ENCODE assay signal across 8 mouse cellular contexts in the genomic region with DNA sequence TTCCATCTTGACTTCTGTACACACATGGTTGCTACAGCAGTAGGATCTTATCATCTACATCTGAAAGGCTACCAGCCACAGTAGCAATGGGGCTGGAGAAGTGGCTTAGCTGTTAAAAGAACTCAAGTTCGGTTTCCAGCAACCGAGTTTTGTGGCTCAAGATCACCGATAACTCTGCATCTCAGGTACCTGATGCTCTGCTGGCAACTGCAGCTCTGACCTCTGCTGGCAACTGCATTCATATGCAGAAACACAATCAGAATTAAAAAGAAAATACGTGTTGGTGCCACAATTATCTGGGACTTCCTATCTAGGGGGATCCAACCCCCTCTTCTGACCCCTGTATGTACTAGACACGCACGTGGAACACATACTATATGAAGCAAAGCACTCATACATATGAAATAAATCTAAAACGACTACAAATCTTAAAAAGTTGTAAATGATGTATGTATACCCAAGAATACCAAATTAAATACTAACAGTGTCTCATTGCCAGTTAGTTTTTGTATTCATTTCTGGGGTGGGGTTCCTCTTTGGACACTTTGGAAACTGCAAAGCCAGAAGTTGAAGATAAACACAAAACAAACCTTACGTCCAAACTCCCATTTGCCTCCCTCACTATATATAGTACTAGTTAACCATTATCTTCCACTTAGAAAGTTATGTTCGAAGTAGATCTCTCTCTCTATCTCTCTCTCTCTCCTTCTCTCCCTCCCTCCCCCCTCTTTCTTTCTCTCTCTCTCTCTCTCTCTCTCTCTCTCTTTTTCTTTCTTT. TPM values are rescaled to one million over a fixed set of nuclear protein-coding genes. Genes with fewer than 3 reads are reported as not detected.
DNase-seq lines count a peak whose midpoint lies in the region; ATAC-seq and TF ChIP-seq lines count a peak whose summit lies in the region.

No protein-coding gene starts in this region.

- 13% methylated on average over 9 of the region's 9 CpGs for WGBS in heart, postnatal 0 days
- 13% methylated on average over 9 of the region's 9 CpGs for WGBS in liver, postnatal 0 days (ENCODE audit: insufficient replicate concordance)

- no peaks in the 10 kb centered on the region for H3K9me3 ChIP-seq in heart, postnatal 0 days (replicated peaks; ENCODE audit: control insufficient read depth, low read length)
- no peaks in the 10 kb centered on the region for H3K9me3 ChIP-seq in liver, postnatal 0 days (ENCODE audit: low read length)

- no peaks in the 10 kb centered on the region for H3K27me3 ChIP-seq in heart, postnatal 0 days (ENCODE audit: control insufficient read depth, insufficient read depth, low read length)
- no peaks in the 10 kb centered on the region for H3K27me3 ChIP-seq in liver, postnatal 0 days (ENCODE audit: insufficient read depth, low read length)

- no peak for ATAC-seq in heart, postnatal 0 days (ENCODE audit: insufficient read depth, low read depth)
- ATAC-seq in liver, postnatal 0 days: peak; percentile 35

- no peak overlapping the region for H3K9ac ChIP-seq in heart, postnatal 0 days (replicated peaks; ENCODE audit: low read depth, low read length)
- 0 out of 2 replicates have a peak overlapping the region, but pooled peaks have one; percentile 2 for H3K9ac ChIP-seq in liver, postnatal 0 days (replicated peaks)

- peak overlapping the region; percentile 74 for H3K4me2 ChIP-seq in heart, postnatal 0 days (ENCODE audit: low read depth, low read length)
- peak overlapping the region; percentile 80 for H3K4me2 ChIP-seq in liver, postnatal 0 days (ENCODE audit: low read depth, low read length)

- H3K4me3 ChIP-seq in left cerebral cortex, adult 2 months: peak overlapping the region; percentile 61
- H3K4me3 ChIP-seq in heart, postnatal 0 days (ENCODE audit: low read depth, low read length): peak overlapping the region; percentile 99
- peak overlapping the region; percentile 77 for H3K4me3 ChIP-seq in liver, postnatal 0 days (ENCODE audit: low read depth, low read length)

- H3K4me1 ChIP-seq in heart, postnatal 0 days (ENCODE audit: control insufficient read depth, insufficient read depth): peaks cover 10% of the 10 kb centered on the region; the same call in 1 of the 2 replicates
- peaks cover 11% of the 10 kb centered on the region for H3K4me1 ChIP-seq in liver, postnatal 0 days (ENCODE audit: insufficient read depth)

- no peak overlapping the region for H3K27ac ChIP-seq in left cerebral cortex, adult 2 months
- H3K27ac ChIP-seq in heart, postnatal 0 days (ENCODE audit: low read depth): no peak overlapping the region; the same call in 1 of the 2 replicates
- peak overlapping the region; percentile 71 for H3K27ac ChIP-seq in liver, postnatal 0 days (ENCODE audit: low read depth)

- H3K36me3 ChIP-seq in heart, postnatal 0 days (replicated peaks; ENCODE audit: control insufficient read depth, insufficient read depth, low read length): no peaks in the 10 kb centered on the region
- no peaks in the 10 kb centered on the region for H3K36me3 ChIP-seq in liver, postnatal 0 days (replicated peaks; ENCODE audit: insufficient read depth, low read length)

- intact Hi-C loops in left cerebral cortex, adult 2 months (cut with DNase I): no loop called here

- TF ChIP-seq CTCF in left cerebral cortex, adult 2 months (IDR thresholded peaks at IDR 0.05): peak; percentile 3; the same call in 1 of the 2 replicates
- peak; percentile 43; the same call in 1 of the 2 replicates for TF ChIP-seq CTCF in heart, postnatal 0 days (IDR thresholded peaks at IDR 0.05; ENCODE audit: low read depth)
- peak; percentile 52 for TF ChIP-seq CTCF in liver, postnatal 0 days (IDR thresholded peaks at IDR 0.05; ENCODE audit: low read depth)

- no peak for TF ChIP-seq EP300 in heart, postnatal 0 days (IDR thresholded peaks at IDR 0.05; ENCODE audit: low read depth)
- TF ChIP-seq EP300 in liver, postnatal 0 days (IDR thresholded peaks at IDR 0.05; ENCODE audit: low read depth): peak; percentile 37; the same call in 1 of the 2 replicates

- no peak for DNase-seq in left cerebral cortex, adult 2 months (ENCODE audit: extremely low spot score in 1 of 2, low spot score in 2 of 2)
- no peak for DNase-seq in left cerebral cortex, adult 18-20 months (ENCODE audit: low spot score in 2 of 2)
- DNase-seq in R1 (ENCODE audit: low read depth, low spot score): peak; percentile 42
- DNase-seq in heart, postnatal 0 days (ENCODE audit: low spot score): no peak
- DNase-seq in liver, postnatal 0 days: peak; percentile 30
- no peak for DNase-seq in adrenal gland, adult 2 months
- DNase-seq in layer of hippocampus, adult 18-20 months (ENCODE audit: low spot score in 2 of 2): no peak
- no peak for DNase-seq in thymus, adult 18-20 months

RNA-seq across cellular contexts. Expression of a gene that starts 0.7 kb away (rescaled TPM):
- 10 to 100 TPM; 28.6 to 35.6 TPM for total RNA-seq in left cerebral cortex, adult 2 months (2021)
- total RNA-seq in left cerebral cortex, adult 18-20 months (2021): 10 to 100 TPM; 29.2 to 31.2 TPM
- total RNA-seq in heart, postnatal 0 days (2014; rRNA removed; ENCODE audit: low replicate concordance): 29.8 and 39.4 TPM in 2 replicates
- 46.4 and 49.1 TPM in 2 replicates for polyA plus RNA-seq in heart, postnatal 0 days (2015; fragmentation: Nextera tagmentation; extraction: Ambion mirVana)
- 49.7 and 51.1 TPM in 2 replicates for polyA plus RNA-seq in liver, postnatal 0 days (2015; fragmentation: Nextera tagmentation; extraction: Ambion mirVana)
- 10 to 100 TPM; 27.7 to 41.0 TPM for total RNA-seq in adrenal gland, adult 2 months (2021)
- 10.4 and 13.9 TPM in 2 replicates for polyA plus RNA-seq in adrenal gland, adult 2 months (2012; rRNA removed)
- total RNA-seq in layer of hippocampus, adult 18-20 months (2021): 10 to 100 TPM; 29.6 to 33.2 TPM

Comparison
In these comparisons a context has a peak if more than half of its experiments do, and no peak if none do; other contexts are left out.
1. DNase-seq: peak in R1 (single experiment) and liver, postnatal 0 days (single experiment); none in left cerebral cortex, adult 2 months (0 of 2), left cerebral cortex, adult 18-20 months (0 of 2), heart, postnatal 0 days (single experiment), adrenal gland, adult 2 months (single experiment), layer of hippocampus, adult 18-20 months (0 of 2) and thymus, adult 18-20 months (0 of 2).
2. Peak in every context shown above with its lines, with median percentiles within 50 percentile points of each other: H3K4me3 ChIP-seq and CTCF ChIP-seq.